Mouse (Mus musculus) embryonic facial prominence, embryonic 14.5 days (tissue): Measurements from ENCODE around the gene Adam21. TPM values are rescaled to one million over a fixed set of nuclear protein-coding genes. Genes with fewer than 3 reads are reported as not detected.
"Not testable (repeated sequence)": the region's sequence is repeated elsewhere in the genome, so short reads cannot be mapped to it uniquely, and the experiment has no call there.

Experiments used
- ATAC-seq: fragments of 200-750 bp; cut with Nextera tagmentation; 2 replicates; pipeline ENCODE4 v1.8.0; 2017; ENCODE audit warnings: low read depth, moderate number of reproducible peaks, moderate TSS enrichment
- DNase-seq: peaks from one replicate; pipeline ENCODE4 v3.0.0-alpha.2; 2015; ENCODE audit warnings: low spot score
- H3K27ac ChIP-seq: fragments of 300-500 bp; sonication (generic); replicated peaks from 2 replicates; pipeline ENCODE4 v1.5.1; 2014; ENCODE audit warnings: low read depth, mild to moderate bottlenecking, low read length, moderate library complexity
- H3K27me3 ChIP-seq: fragments of 300-500 bp; sonication (generic); replicated peaks from 2 replicates; pipeline ENCODE4 v1.6.1; 2014; ENCODE audit warnings: low read length; ENCODE audit not compliant: control insufficient read depth, insufficient read depth
- H3K36me3 ChIP-seq: fragments of 300-500 bp; sonication (generic); 2 replicates; pipeline ENCODE4 v1.6.1; 2014; ENCODE audit warnings: low read length, mixed read lengths; ENCODE audit not compliant: control insufficient read depth, insufficient read depth
- H3K4me1 ChIP-seq: fragments of 300-500 bp; sonication (generic); 2 replicates; pipeline ENCODE4 v1.6.1; 2014; ENCODE audit warnings: antibody characterized with exemption, low read length; ENCODE audit not compliant: control insufficient read depth, insufficient read depth
- H3K4me2 ChIP-seq: fragments of 300-500 bp; sonication (generic); 2 replicates; pipeline ENCODE4 v1.6.1; 2014; ENCODE audit warnings: low read depth, mild to moderate bottlenecking, low read length, moderate library complexity, mixed read lengths
- H3K4me3 ChIP-seq: fragments of 300-500 bp; sonication (generic); 2 replicates; pipeline ENCODE4 v1.5.1; 2014; ENCODE audit warnings: low read depth, mild to moderate bottlenecking, low read length
- H3K9ac ChIP-seq: fragments of 300-500 bp; sonication (generic); 2 replicates; pipeline ENCODE4 v1.6.1; 2014; ENCODE audit warnings: low read depth, mild to moderate bottlenecking, low read length, moderate library complexity, mixed read lengths
- H3K9me3 ChIP-seq: fragments of 300-500 bp; sonication (generic); 2 replicates; pipeline ENCODE4 v1.6.1; 2016; ENCODE audit warnings: low read length; ENCODE audit not compliant: control insufficient read depth
- WGBS: fragments of 180-500 bp; shearing (Covaris S2); extraction: QIAGEN DNeasy Blood & Tissue Kit; methylation state at CpG from one replicate; pipeline ENCODE4 v1.1.7; 2014; 5-methylcytosine and 5-hydroxymethylcytosine counted together
- polyA plus RNA-seq: library from polyadenylated mRNA; unstranded; fragments of >200 nt; fragmentation: Nextera tagmentation; extraction: Ambion mirVana; gene quantifications from 2 replicates; pipeline ENCODE4 v1.2.1, GENCODE M21; 2014

Adam21 gene
- polyA plus RNA-seq, 1 experiment from 2014 or later: 0.17 TPM

- Histone ChIP-seq H3K36me3 (no peaks in the 10 kb centered on the region), H3K27me3 (no peaks in the 10 kb centered on the region), H3K9me3 (no peaks in the 10 kb centered on the region), H3K4me2 (no peak overlapping the region), H3K4me3 (no peak overlapping the region), H3K9ac (no peak overlapping the region), H3K27ac (no peak overlapping the region), H3K4me1 (no peaks in the 10 kb centered on the region)
- 93% methylated on average over 3 of the region's 3 CpGs for WGBS
- no peak for DNase-seq
- no peak for ATAC-seq
These were observed 4.1 kb downstream of the Adam21 start for GRCm38 (mm10) chr12:81564173-81564572.

GRCm38 (mm10) chr12:81549286-81549685 lies 19.0 kb downstream of the Adam21 start:
- ATAC-seq (no peak), DNase-seq (no peak)
- Histone ChIP-seq H3K4me2 (no peak overlapping the region), H3K27me3 (no peaks in the 10 kb centered on the region), H3K36me3 (no peaks in the 10 kb centered on the region), H3K27ac (no peak overlapping the region), H3K9me3 (no peaks in the 10 kb centered on the region), H3K9ac (no peak overlapping the region), H3K4me1 (no peaks in the 10 kb centered on the region), H3K4me3 (no peak overlapping the region)
- 81% methylated on average over 3 of the region's 3 CpGs for WGBS

- no peak overlapping the region for H3K4me3 ChIP-seq
- no peak for DNase-seq
- no peak overlapping the region for H3K4me2 ChIP-seq
- no peak overlapping the region for H3K9ac ChIP-seq
- H3K27ac ChIP-seq: no peak overlapping the region
- WGBS: 73% methylated on average over 4 of the region's 4 CpGs
- H3K36me3 ChIP-seq: no peaks in the 10 kb centered on the region
- H3K4me1 ChIP-seq: no peaks in the 10 kb centered on the region
- ATAC-seq: no peak
- no peaks in the 10 kb centered on the region for H3K9me3 ChIP-seq
- no peaks in the 10 kb centered on the region for H3K27me3 ChIP-seq
These were observed 21.1 kb downstream of the Adam21 start for GRCm38 (mm10) chr12:81547163-81547562.

GRCm38 (mm10) chr12:81533029-81533419 lies 35.2 kb downstream of the Adam21 start:
- DNase-seq (no peak), ATAC-seq (no peak)
- H3K4me3 ChIP-seq: peak overlapping the region; percentile 85
- H3K36me3 ChIP-seq: no peaks in the 10 kb centered on the region
- peak overlapping the region; percentile 67; the same call in 1 of the 2 replicates for H3K27ac ChIP-seq
- no peaks in the 10 kb centered on the region for H3K27me3 ChIP-seq
- peaks cover 10% of the 10 kb centered on the region for H3K4me1 ChIP-seq
- no peaks in the 10 kb centered on the region for H3K9me3 ChIP-seq
- peak overlapping the region; percentile 69 for H3K4me2 ChIP-seq
- WGBS: 31% methylated on average over 4 of the region's 4 CpGs
- H3K9ac ChIP-seq: peak overlapping the region; percentile 85

GRCm38 (mm10) chr12:81532316-81533028 lies 35.8 kb downstream of the Adam21 start, which contains the start of the genes Gm20498 and Synj2bp:
Gene Gm20498, minus strand, starts transcription at chr12:81532905.
Gene Synj2bp, minus strand, starts transcription at chr12:81532911.
- WGBS: under 1% methylated on average over 37 of the region's 46 CpGs
- ATAC-seq (peak; percentile 97), DNase-seq (peak; percentile 93)
- peak within 1 kb of the TSS; percentile 85 for H3K9ac ChIP-seq
- peaks cover 10% of the 10 kb centered on the region for H3K4me1 ChIP-seq
- peak within 1 kb of the TSS; percentile 69 for H3K4me2 ChIP-seq
- H3K4me3 ChIP-seq: peak within 1 kb of the TSS; percentile 85
- no peaks in the 10 kb centered on the region for H3K27me3 ChIP-seq
- no peaks in the 10 kb centered on the region for H3K9me3 ChIP-seq
- H3K36me3 ChIP-seq: no peaks in the 10 kb centered on the region
- H3K27ac ChIP-seq: peak within 1 kb of the TSS; percentile 67; the same call in 1 of the 2 replicates

- not testable (repeated sequence) for H3K27ac ChIP-seq, DNase-seq
- 83% methylated on average over 4 of the region's 8 CpGs for WGBS
These were observed 37.7 kb downstream of the Adam21 start for GRCm38 (mm10) chr12:81530587-81530986.

More at GRCm38 (mm10) chr12:81530587-81530986, 37.7 kb downstream of the Adam21 start:
- not testable (repeated sequence) for H3K36me3 ChIP-seq, H3K9ac ChIP-seq, ATAC-seq, H3K4me2 ChIP-seq, H3K4me1 ChIP-seq, H3K27me3 ChIP-seq, H3K4me3 ChIP-seq, H3K9me3 ChIP-seq

Other genes with a start within 250 kb of the Adam21 start
- gene Slc8a3, start 235.3 kb downstream of the Adam21 start, polyA plus RNA-seq: 4.8 and 7.7 TPM in 2 replicates
- 0.25 and 0.35 TPM in 2 replicates for gene Gm4787, start 189.0 kb downstream of the Adam21 start, polyA plus RNA-seq
- gene Adam4, start 146.5 kb downstream of the Adam21 start, polyA plus RNA-seq: 0.41 and 0.45 TPM in 2 replicates
- 127 and 154 TPM in 2 replicates for gene Cox16, start 83.3 kb downstream of the Adam21 start, polyA plus RNA-seq
- 27.6 and 29.4 TPM in 2 replicates for gene Gm20498, start 35.6 kb downstream of the Adam21 start, polyA plus RNA-seq
- 29.1 and 30.8 TPM in 2 replicates for gene Synj2bp, start 35.6 kb downstream of the Adam21 start, polyA plus RNA-seq
- 64.7 and 67.7 TPM in 2 replicates for gene Med6, start 26.5 kb upstream of the Adam21 start, polyA plus RNA-seq
- 3.4 and 5.3 TPM in 2 replicates for gene Ttc9, start 62.8 kb upstream of the Adam21 start, polyA plus RNA-seq
- 1.1 and 1.5 TPM in 2 replicates for gene Map3k9, start 212.7 kb upstream of the Adam21 start, polyA plus RNA-seq